Mouse (Mus musculus) forebrain, embryonic 15.5 days (tissue): ENCODE data around the gene Bahcc1. TPM values are rescaled to one million over a fixed set of nuclear protein-coding genes. Genes with fewer than 3 reads are reported as not detected.

Experiments
- ATAC-seq: fragments of 200-750 bp; cut with Nextera tagmentation; replicated peaks from 2 replicates; pipeline ENCODE4 v1.8.0; 2017; ENCODE audit warnings: mild to moderate bottlenecking, moderate TSS enrichment, moderate library complexity
- H3K27ac ChIP-seq: fragments of 300-500 bp; sonication (generic); replicated peaks from 2 replicates; pipeline ENCODE4 v1.5.1; 2015; ENCODE audit warnings: mild to moderate bottlenecking, inconsistent platforms
- H3K27me3 ChIP-seq: fragments of 300-500 bp; sonication (generic); 2 replicates; pipeline ENCODE4 v1.6.1; 2015; ENCODE audit warnings: inconsistent platforms
- H3K36me3 ChIP-seq: fragments of 300-500 bp; sonication (generic); 2 replicates; pipeline ENCODE4 v1.6.1; 2015; ENCODE audit warnings: mild to moderate bottlenecking, inconsistent platforms
- H3K4me1 ChIP-seq: fragments of 300-500 bp; sonication (generic); 2 replicates; pipeline ENCODE4 v1.6.1; 2015; ENCODE audit warnings: inconsistent platforms
- H3K4me2 ChIP-seq: fragments of 300-500 bp; sonication (generic); replicated peaks from 2 replicates; pipeline ENCODE4 v1.6.1; 2015; ENCODE audit warnings: mild to moderate bottlenecking, inconsistent platforms
- H3K4me3 ChIP-seq: fragments of 300-500 bp; sonication (generic); 2 replicates; pipeline ENCODE4 v1.5.1; 2015; ENCODE audit warnings: mild to moderate bottlenecking, inconsistent platforms
- H3K9ac ChIP-seq: fragments of 300-500 bp; sonication (generic); replicated peaks from 2 replicates; pipeline ENCODE4 v1.6.1; 2015; ENCODE audit warnings: mild to moderate bottlenecking, inconsistent platforms
- H3K9me3 ChIP-seq: fragments of 300-500 bp; sonication (generic); 2 replicates; pipeline ENCODE4 v1.6.1; 2016; ENCODE audit warnings: inconsistent platforms
- WGBS: fragments of 180-500 bp; shearing (Covaris S2); methylation state at CpG from one replicate; pipeline ENCODE4 v1.1.7; 2015; ENCODE audit warnings: mixed read lengths; 5-methylcytosine and 5-hydroxymethylcytosine counted together
- polyA plus RNA-seq: library from polyadenylated mRNA; unstranded; fragments of >200 nt; fragmentation: Nextera tagmentation; extraction: Ambion mirVana; gene quantifications from 2 replicates; pipeline ENCODE4 v1.2.1, GENCODE M21; 2015

The Bahcc1 gene
- polyA plus RNA-seq, 1 experiment from 2014 or later = 16.1 TPM

GRCm38 (mm10) chr11:120253646-120254315 lies 21.0 kb downstream of the Bahcc1 start:
- WGBS = 86% methylated on average over 13 of the region's 13 CpGs
- no peaks in the 10 kb centered on the region for H3K9me3 ChIP-seq
- no peak overlapping the region for H3K27ac ChIP-seq

GRCm38 (mm10) chr11:120254420-120254819 lies 21.7 kb downstream of the Bahcc1 start:
- ATAC-seq = no peak
- WGBS = 66% methylated on average over 11 of the region's 11 CpGs
- no peak overlapping the region for H3K9ac ChIP-seq
- peaks cover 86% of the 10 kb centered on the region for H3K4me1 ChIP-seq
- H3K27ac ChIP-seq = 0 out of 2 replicates have a peak overlapping the region, but pooled peaks have one; percentile 8
- H3K9me3 ChIP-seq = no peaks in the 10 kb centered on the region
- no peak overlapping the region for H3K4me2 ChIP-seq
- no peaks in the 10 kb centered on the region for H3K36me3 ChIP-seq
- no peak overlapping the region for H3K4me3 ChIP-seq
- no peaks in the 10 kb centered on the region for H3K27me3 ChIP-seq

More at GRCm38 (mm10) chr11:120253646-120254315, 21.0 kb downstream of the Bahcc1 start:
- Histone ChIP-seq H3K27me3 (no peaks in the 10 kb centered on the region), H3K4me1 (peaks cover 83% of the 10 kb centered on the region), H3K4me3 (no peak overlapping the region), H3K4me2 (no peak overlapping the region), H3K36me3 (no peaks in the 10 kb centered on the region), H3K9ac (no peak overlapping the region)
- no peak for ATAC-seq

- H3K4me3 ChIP-seq = no peak overlapping the region
- no peaks in the 10 kb centered on the region for H3K36me3 ChIP-seq
- H3K4me1 ChIP-seq = peaks cover 90% of the 10 kb centered on the region
- 0 out of 2 replicates have a peak overlapping the region, but pooled peaks have one; percentile 8 for H3K27ac ChIP-seq
- no peak for ATAC-seq
- no peaks in the 10 kb centered on the region for H3K27me3 ChIP-seq
- 40% methylated on average over 6 of the region's 6 CpGs for WGBS
- H3K9ac ChIP-seq = no peak overlapping the region
- no peaks in the 10 kb centered on the region for H3K9me3 ChIP-seq
- no peak overlapping the region for H3K4me2 ChIP-seq
Observed at GRCm38 (mm10) chr11:120255038-120255437, 22.3 kb downstream of the Bahcc1 start.

- Histone ChIP-seq H3K9me3 (no peaks in the 10 kb centered on the region), H3K4me3 (no peak overlapping the region), H3K4me1 (peaks cover 91% of the 10 kb centered on the region), H3K9ac (no peak overlapping the region), H3K27me3 (no peaks in the 10 kb centered on the region), H3K27ac (0 out of 2 replicates have a peak overlapping the region, but pooled peaks have one; percentile 8), H3K4me2 (no peak overlapping the region), H3K36me3 (no peaks in the 10 kb centered on the region)
- no peak for ATAC-seq
- 56% methylated on average over 7 of the region's 8 CpGs for WGBS
Observed at GRCm38 (mm10) chr11:120255499-120255898, 22.8 kb downstream of the Bahcc1 start.

- H3K4me3 ChIP-seq = no peak overlapping the region
- peaks cover 97% of the 10 kb centered on the region for H3K4me1 ChIP-seq
- 72% methylated on average over 5 of the region's 5 CpGs for WGBS
- no peak overlapping the region for H3K27ac ChIP-seq
- H3K36me3 ChIP-seq = no peaks in the 10 kb centered on the region
- H3K9ac ChIP-seq = no peak overlapping the region
- H3K4me2 ChIP-seq = no peak overlapping the region
- ATAC-seq = no peak
- H3K27me3 ChIP-seq = no peaks in the 10 kb centered on the region
- no peaks in the 10 kb centered on the region for H3K9me3 ChIP-seq
Observed at GRCm38 (mm10) chr11:120256108-120256507, 23.4 kb downstream of the Bahcc1 start.

- WGBS = 62% methylated on average over 9 of the region's 10 CpGs
- Histone ChIP-seq H3K36me3 (no peaks in the 10 kb centered on the region), H3K9ac (no peak overlapping the region), H3K4me1 (peaks cover 98% of the 10 kb centered on the region), H3K9me3 (no peaks in the 10 kb centered on the region), H3K27ac (no peak overlapping the region), H3K4me2 (no peak overlapping the region), H3K27me3 (no peaks in the 10 kb centered on the region), H3K4me3 (no peak overlapping the region)
- no peak for ATAC-seq
Observed at GRCm38 (mm10) chr11:120256543-120256942, 23.8 kb downstream of the Bahcc1 start.

- Histone ChIP-seq H3K4me3 (no peak overlapping the region), H3K4me1 (peaks cover 98% of the 10 kb centered on the region), H3K9ac (no peak overlapping the region), H3K27ac (no peak overlapping the region), H3K9me3 (no peaks in the 10 kb centered on the region), H3K27me3 (no peaks in the 10 kb centered on the region), H3K4me2 (no peak overlapping the region), H3K36me3 (no peaks in the 10 kb centered on the region)
- no peak for ATAC-seq
- WGBS = 52% methylated on average over 10 of the region's 10 CpGs
Observed at GRCm38 (mm10) chr11:120256981-120257820, 24.5 kb downstream of the Bahcc1 start.

GRCm38 (mm10) chr11:120257911-120258310 lies 25.2 kb downstream of the Bahcc1 start:
- no peak overlapping the region for H3K9ac ChIP-seq
- H3K36me3 ChIP-seq = no peaks in the 10 kb centered on the region
- no peaks in the 10 kb centered on the region for H3K9me3 ChIP-seq
- no peak overlapping the region for H3K27ac ChIP-seq
- no peak overlapping the region for H3K4me2 ChIP-seq
- 93% methylated on average over 13 of the region's 13 CpGs for WGBS
- no peak overlapping the region for H3K4me3 ChIP-seq
- H3K4me1 ChIP-seq = peaks cover 98% of the 10 kb centered on the region
- no peak for ATAC-seq
- no peaks in the 10 kb centered on the region for H3K27me3 ChIP-seq

GRCm38 (mm10) chr11:120258896-120259689 lies 26.3 kb downstream of the Bahcc1 start:
- no peak overlapping the region for H3K9ac ChIP-seq
- no peaks in the 10 kb centered on the region for H3K9me3 ChIP-seq
- ATAC-seq = no peak
- peaks cover 98% of the 10 kb centered on the region for H3K4me1 ChIP-seq
- H3K36me3 ChIP-seq = no peaks in the 10 kb centered on the region
- H3K27ac ChIP-seq = peak overlapping the region; percentile 72; the same call in 1 of the 2 replicates
- H3K4me2 ChIP-seq = 0 out of 2 replicates have a peak overlapping the region, but pooled peaks have one; percentile 6
- H3K27me3 ChIP-seq = no peaks in the 10 kb centered on the region
- WGBS = 67% methylated on average over 12 of the region's 12 CpGs
- H3K4me3 ChIP-seq = no peak overlapping the region

GRCm38 (mm10) chr11:120259792-120260768 lies 27.3 kb downstream of the Bahcc1 start:
- no peaks in the 10 kb centered on the region for H3K27me3 ChIP-seq
- no peaks in the 10 kb centered on the region for H3K9me3 ChIP-seq
- 35% methylated on average over 25 of the region's 25 CpGs for WGBS
- peak; percentile 41; the same call in 1 of the 2 replicates for ATAC-seq
- H3K9ac ChIP-seq = no peak overlapping the region
- peaks cover 98% of the 10 kb centered on the region for H3K4me1 ChIP-seq
- H3K36me3 ChIP-seq = no peaks in the 10 kb centered on the region
- peak overlapping the region; percentile 72 for H3K27ac ChIP-seq
- H3K4me3 ChIP-seq = no peak overlapping the region
- H3K4me2 ChIP-seq = 0 out of 2 replicates have a peak overlapping the region, but pooled peaks have one; percentile 6

- Histone ChIP-seq H3K9me3 (no peaks in the 10 kb centered on the region), H3K9ac (no peak overlapping the region), H3K27ac (peak overlapping the region; percentile 81), H3K4me2 (no peak overlapping the region), H3K4me3 (no peak overlapping the region), H3K36me3 (no peaks in the 10 kb centered on the region), H3K4me1 (peaks cover 97% of the 10 kb centered on the region), H3K27me3 (no peaks in the 10 kb centered on the region)
- WGBS = 73% methylated on average over 6 of the region's 6 CpGs
- no peak for ATAC-seq
Observed at GRCm38 (mm10) chr11:120260769-120261150, 28.0 kb downstream of the Bahcc1 start.
